Mouse (Mus musculus): ENCODE measurements at regions not wholly inside any gene's neighbourhood (a gene's known extent, or its start where the extent isn't known, plus 50 kb on each side); places are given as distances from the start of the nearest gene placed in this dataset.

GRCm38 (mm10) chr10:39316533-39316932 is 52.1 kb upstream of the Fyn start:
- DNase-seq, result no peak

GRCm38 (mm10) chr10:39315434-39316174 is 53.1 kb upstream of the Fyn start:
- DNase-seq, result no peak

GRCm38 (mm10) chr10:39311501-39311900 is 57.2 kb upstream of the Fyn start:
- DNase-seq, result peak; percentile 24

- DNase-seq, result no peak
Measured at GRCm38 (mm10) chr10:39308535-39308934, 60.1 kb upstream of the Fyn start.

DNA sequence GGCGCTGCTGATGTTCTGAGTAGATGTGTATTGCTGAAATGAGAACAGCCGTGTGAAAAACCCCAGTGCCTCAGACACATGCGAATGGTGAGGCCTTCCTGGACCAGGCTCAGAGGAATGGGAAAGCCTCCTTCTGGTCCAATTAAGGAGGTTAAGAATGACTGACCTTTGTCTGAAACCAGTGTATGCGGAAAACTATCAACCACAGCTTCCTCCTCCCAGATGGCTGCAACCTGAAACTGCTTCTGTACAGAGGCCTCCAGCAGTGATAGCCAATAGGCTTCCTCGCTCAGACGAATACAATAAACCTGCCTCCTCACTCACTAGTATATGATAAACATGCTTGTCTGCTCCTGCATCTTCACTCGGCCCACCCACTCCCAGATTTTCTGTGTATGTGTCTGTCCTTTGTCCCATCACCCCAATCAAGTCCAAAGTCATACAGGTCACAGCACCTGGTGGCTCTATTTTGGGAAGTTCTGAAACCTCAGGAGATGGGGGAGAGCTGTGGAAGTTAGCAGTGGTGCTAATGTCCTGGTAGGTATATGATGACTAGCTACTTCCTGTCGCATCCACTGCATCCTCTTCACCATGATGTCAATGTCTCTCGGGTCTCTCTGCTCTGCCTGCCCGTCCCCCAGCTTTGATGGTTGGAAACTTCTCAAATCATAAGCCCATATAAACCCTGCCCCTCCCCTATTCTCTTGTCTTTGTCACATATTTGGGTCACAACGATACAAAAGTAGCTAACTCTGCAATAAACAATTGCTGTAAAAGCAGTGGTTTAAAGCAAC is 75.8 kb upstream of the Fyn start:
- no peak for DNase-seq

DNA sequence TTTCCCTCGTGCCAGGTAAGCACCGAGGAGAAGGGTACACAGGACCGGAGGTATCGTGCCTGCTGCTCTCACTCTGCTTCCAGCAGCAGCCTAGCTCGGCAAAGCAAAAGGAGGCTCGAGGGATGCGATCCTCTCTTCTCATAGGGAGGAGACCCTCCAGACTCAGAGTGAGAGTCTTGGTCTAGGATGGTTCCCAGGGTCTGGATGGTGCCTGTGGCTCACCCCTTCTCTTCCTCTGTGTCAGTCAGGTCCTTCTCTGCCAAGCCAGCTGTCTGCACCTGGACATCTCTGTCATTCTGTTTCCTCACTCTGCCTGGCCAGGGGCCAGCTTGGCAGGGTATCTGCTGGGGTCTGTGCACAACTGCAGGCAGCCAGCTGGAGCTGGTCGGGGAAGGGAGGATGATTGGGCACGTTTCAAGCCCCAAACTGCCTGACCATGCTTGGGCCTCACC is 76.9 kb upstream of the Fyn start:
- DNase-seq, result no peak

- DNase-seq, result peak; percentile 55
Measured at GRCm38 (mm10) chr10:39291134-39291746, 77.4 kb upstream of the Fyn start.

GRCm38 (mm10) chr10:39290245-39290644 is 78.4 kb upstream of the Fyn start:
- no peak for DNase-seq

DNA sequence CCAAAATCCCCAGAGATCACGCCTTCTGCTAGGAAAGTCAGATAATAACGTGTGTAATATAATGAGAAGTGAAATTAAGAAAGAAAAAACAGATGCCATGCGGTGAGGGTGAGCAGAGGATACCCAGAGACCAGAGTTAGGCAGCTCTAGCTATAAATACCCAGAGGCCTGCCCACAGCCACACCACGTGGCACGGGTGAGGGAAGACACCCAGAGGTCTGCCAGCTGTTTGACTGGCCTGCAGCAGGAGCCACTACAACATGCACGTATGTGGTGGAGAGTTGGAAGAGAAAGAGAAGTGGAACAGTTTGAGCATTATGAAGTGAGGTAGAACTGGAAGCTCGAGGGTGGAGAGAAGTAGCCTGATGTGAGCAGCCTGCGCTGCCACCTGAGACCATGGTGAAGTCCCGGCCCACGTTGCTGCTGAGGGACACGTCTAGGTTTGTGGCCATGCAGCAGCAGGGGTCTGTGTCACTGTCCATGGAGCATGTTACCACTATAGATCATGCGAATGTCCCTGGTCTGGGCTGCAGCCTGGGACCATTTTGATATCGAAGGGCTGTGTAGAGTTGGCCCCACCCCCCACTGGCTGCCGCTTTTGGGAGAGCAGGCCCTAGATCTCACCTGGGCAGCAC is 88.2 kb upstream of the Fyn start:
- no peak for DNase-seq

- DNase-seq, result no peak
Measured at GRCm38 (mm10) chr10:39274202-39274601, 94.5 kb upstream of the Fyn start.

GRCm38 (mm10) chr10:39273426-39273825 is 95.2 kb upstream of the Fyn start:
- no peak for DNase-seq

GRCm38 (mm10) chr10:39272387-39272949 is 96.2 kb upstream of the Fyn start:
- no peak for DNase-seq

DNA sequence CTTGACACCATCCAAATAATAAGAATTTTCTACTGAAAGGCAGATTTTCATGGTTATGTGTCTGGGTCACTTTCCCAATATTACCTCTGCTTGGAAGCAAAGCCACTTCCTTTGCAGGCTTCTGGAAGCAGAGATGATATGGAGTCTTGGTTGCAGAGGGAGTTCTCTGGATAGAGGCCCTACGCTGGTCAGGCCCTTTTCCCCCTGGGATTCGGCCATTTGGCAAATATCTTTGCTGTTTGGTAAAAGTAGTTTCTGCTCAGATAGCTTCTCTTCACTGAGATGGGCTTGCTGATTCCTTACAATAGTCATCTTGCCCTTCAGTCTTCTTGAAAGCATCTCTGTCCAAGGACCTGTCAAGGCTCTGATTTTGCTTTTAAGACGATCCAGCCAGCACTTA is 98.2 kb upstream of the Fyn start:
- DNase-seq, result no peak

- no peak for DNase-seq
Measured at GRCm38 (mm10) chr10:39267236-39267635, 101.4 kb upstream of the Fyn start.

- DNase-seq, result peak; percentile 86
Measured at GRCm38 (mm10) chr10:39266482-39266881, 102.2 kb upstream of the Fyn start.

GRCm38 (mm10) chr10:39262466-39262865 is 98.9 kb upstream of the Ccn6 start:
- DNase-seq, result no peak

GRCm38 (mm10) chr10:39261174-39262145 is 97.9 kb upstream of the Ccn6 start:
- peak; percentile 52 for DNase-seq

DNA sequence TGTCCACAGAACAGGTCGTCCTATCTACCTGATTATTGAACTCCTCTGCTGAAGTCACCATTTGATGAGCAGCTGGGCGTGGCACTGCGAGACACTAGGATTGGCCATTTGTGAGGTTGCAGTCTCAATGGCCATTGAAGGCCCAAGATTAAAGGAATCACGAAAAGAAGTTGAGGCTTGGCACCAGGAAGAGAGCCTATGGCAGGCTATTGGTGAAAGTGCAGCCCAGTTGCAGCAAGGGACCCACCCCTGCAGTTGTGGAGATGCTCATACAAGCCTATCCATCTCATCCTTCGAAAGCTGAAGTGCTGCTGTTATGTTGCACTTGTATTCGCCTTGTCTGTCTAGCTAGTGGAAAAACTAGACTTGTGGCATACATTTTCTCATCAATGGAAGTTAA is 96.5 kb upstream of the Ccn6 start:
- no peak for DNase-seq

GRCm38 (mm10) chr10:39257371-39258154 is 94.0 kb upstream of the Ccn6 start:
- no peak for DNase-seq

- DNase-seq, result no peak
Measured at GRCm38 (mm10) chr10:39254561-39254960, 91.0 kb upstream of the Ccn6 start.

Data from adrenal gland, adult 2 months (tissue).